Mouse (Mus musculus): ENCODE data around the gene Cnih4. TPM values are rescaled to one million over a fixed set of nuclear protein-coding genes. Genes with fewer than 3 reads are reported as not detected.
A peak's percentile ranks its signal among the peaks of the same experiment; 100 is the strongest.

Cnih4 gene
- polyA plus RNA-seq (2014; fragmentation: Nextera tagmentation; extraction: Ambion mirVana), result 89.9 and 96.5 TPM in 2 replicates

GRCm38 (mm10) chr1:181143950-181144836 lies at the start of gene Cnih4, which contains the start of gene Nvl:
Gene Cnih4, plus strand, starts transcription at chr1:181144693.
Gene Nvl, minus strand, starts transcription at chr1:181144204.
- under 1% methylated on average over 52 of the region's 52 CpGs for WGBS
- Histone ChIP-seq H3K27me3 (ENCODE audit: control insufficient read depth, insufficient read depth, low read length) (no peaks in the 10 kb centered on the region), H3K4me3 (ENCODE audit: low read depth, low read length) (peak within 1 kb of the TSS; percentile 78), H3K4me2 (ENCODE audit: low read depth, low read length, severe bottlenecking) (peak within 1 kb of the TSS; percentile 70), H3K36me3 (ENCODE audit: control insufficient read depth, insufficient read depth, low read length) (no peaks in the 10 kb centered on the region), H3K9me3 (ENCODE audit: control insufficient read depth, low read length) (no peaks in the 10 kb centered on the region), H3K27ac (ENCODE audit: low read depth, low read length) (peak within 1 kb of the TSS; percentile 85), H3K9ac (ENCODE audit: low read length) (peak within 1 kb of the TSS; percentile 73), H3K4me1 (replicated peaks; ENCODE audit: control insufficient read depth, insufficient read depth, low read length) (no peaks in the 10 kb centered on the region; the same call in 1 of the 2 replicates)
- peak; percentile 99 for ATAC-seq (replicated peaks; ENCODE audit: low FRiP score)
- DNase-seq (ENCODE audit: low spot score), result peak; percentile 96

GRCm38 (mm10) chr1:181117112-181117511 lies 27.4 kb upstream of the Cnih4 start:
- Histone ChIP-seq H3K27me3 (ENCODE audit: control insufficient read depth, insufficient read depth, low read length) (no peaks in the 10 kb centered on the region), H3K4me3 (ENCODE audit: low read depth, low read length) (no peak overlapping the region), H3K4me1 (replicated peaks; ENCODE audit: control insufficient read depth, insufficient read depth, low read length) (no peaks in the 10 kb centered on the region), H3K9ac (ENCODE audit: low read length) (no peak overlapping the region), H3K27ac (ENCODE audit: low read depth, low read length) (no peak overlapping the region), H3K36me3 (ENCODE audit: control insufficient read depth, insufficient read depth, low read length) (no peaks in the 10 kb centered on the region; the same call in 1 of the 2 replicates), H3K4me2 (ENCODE audit: low read depth, low read length, severe bottlenecking) (no peak overlapping the region), H3K9me3 (ENCODE audit: control insufficient read depth, low read length) (no peaks in the 10 kb centered on the region)
- DNase-seq (ENCODE audit: low spot score), result no peak
- ATAC-seq (replicated peaks; ENCODE audit: low FRiP score), result no peak
- WGBS, result 93% methylated on average over 4 of the region's 4 CpGs

GRCm38 (mm10) chr1:181124145-181124544 lies 20.3 kb upstream of the Cnih4 start:
- peaks cover 7% of the 10 kb centered on the region; the same call in 1 of the 2 replicates for H3K36me3 ChIP-seq (ENCODE audit: control insufficient read depth, insufficient read depth, low read length)
- no peak overlapping the region for H3K27ac ChIP-seq (ENCODE audit: low read depth, low read length)
- no peak overlapping the region for H3K4me3 ChIP-seq (ENCODE audit: low read depth, low read length)
- H3K27me3 ChIP-seq (ENCODE audit: control insufficient read depth, insufficient read depth, low read length), result no peaks in the 10 kb centered on the region
- 100% methylated on average over 2 of the region's 2 CpGs for WGBS
- H3K4me2 ChIP-seq (ENCODE audit: low read depth, low read length, severe bottlenecking), result no peak overlapping the region
- no peak overlapping the region for H3K9ac ChIP-seq (ENCODE audit: low read length)
- H3K9me3 ChIP-seq (ENCODE audit: control insufficient read depth, low read length), result no peaks in the 10 kb centered on the region
- DNase-seq (ENCODE audit: low spot score) (no peak), ATAC-seq (replicated peaks; ENCODE audit: low FRiP score) (no peak)
- no peaks in the 10 kb centered on the region for H3K4me1 ChIP-seq (replicated peaks; ENCODE audit: control insufficient read depth, insufficient read depth, low read length)

- no peaks in the 10 kb centered on the region for H3K9me3 ChIP-seq (ENCODE audit: control insufficient read depth, low read length)
- no peaks in the 10 kb centered on the region for H3K4me1 ChIP-seq (replicated peaks; ENCODE audit: control insufficient read depth, insufficient read depth, low read length)
- no peaks in the 10 kb centered on the region for H3K27me3 ChIP-seq (ENCODE audit: control insufficient read depth, insufficient read depth, low read length)
- no peak for DNase-seq (ENCODE audit: low spot score)
- H3K4me3 ChIP-seq (ENCODE audit: low read depth, low read length), result no peak overlapping the region
- 97% methylated on average over 3 of the region's 3 CpGs for WGBS
- H3K4me2 ChIP-seq (ENCODE audit: low read depth, low read length, severe bottlenecking), result no peak overlapping the region
- H3K36me3 ChIP-seq (ENCODE audit: control insufficient read depth, insufficient read depth, low read length), result peaks cover 11% of the 10 kb centered on the region; the same call in 1 of the 2 replicates
- no peak overlapping the region for H3K9ac ChIP-seq (ENCODE audit: low read length)
- no peak overlapping the region for H3K27ac ChIP-seq (ENCODE audit: low read depth, low read length)
- no peak for ATAC-seq (replicated peaks; ENCODE audit: low FRiP score)
These were observed 18.6 kb upstream of the Cnih4 start for GRCm38 (mm10) chr1:181125916-181126315.

- no peaks in the 10 kb centered on the region for H3K4me1 ChIP-seq (replicated peaks; ENCODE audit: control insufficient read depth, insufficient read depth, low read length)
- DNase-seq (ENCODE audit: low spot score), result no peak
- no peaks in the 10 kb centered on the region for H3K9me3 ChIP-seq (ENCODE audit: control insufficient read depth, low read length)
- H3K4me3 ChIP-seq (ENCODE audit: low read depth, low read length), result no peak overlapping the region
- WGBS, result 94% methylated on average over 9 of the region's 9 CpGs
- H3K36me3 ChIP-seq (ENCODE audit: control insufficient read depth, insufficient read depth, low read length), result peaks cover 11% of the 10 kb centered on the region; the same call in 1 of the 2 replicates
- H3K27me3 ChIP-seq (ENCODE audit: control insufficient read depth, insufficient read depth, low read length), result no peaks in the 10 kb centered on the region
- no peak for ATAC-seq (replicated peaks; ENCODE audit: low FRiP score)
- H3K27ac ChIP-seq (ENCODE audit: low read depth, low read length), result no peak overlapping the region
- no peak overlapping the region for H3K4me2 ChIP-seq (ENCODE audit: low read depth, low read length, severe bottlenecking)
- no peak overlapping the region for H3K9ac ChIP-seq (ENCODE audit: low read length)
These were observed 17.7 kb upstream of the Cnih4 start for GRCm38 (mm10) chr1:181126766-181127165.

- no peaks in the 10 kb centered on the region for H3K9me3 ChIP-seq (ENCODE audit: control insufficient read depth, low read length)
- H3K4me1 ChIP-seq (replicated peaks; ENCODE audit: control insufficient read depth, insufficient read depth, low read length), result no peaks in the 10 kb centered on the region
- no peaks in the 10 kb centered on the region for H3K27me3 ChIP-seq (ENCODE audit: control insufficient read depth, insufficient read depth, low read length)
- ATAC-seq (replicated peaks; ENCODE audit: low FRiP score), result no peak
- WGBS, result 91% methylated on average over 6 of the region's 6 CpGs
- H3K36me3 ChIP-seq (ENCODE audit: control insufficient read depth, insufficient read depth, low read length), result peaks cover 14% of the 10 kb centered on the region
- H3K4me3 ChIP-seq (ENCODE audit: low read depth, low read length), result no peak overlapping the region
- H3K27ac ChIP-seq (ENCODE audit: low read depth, low read length), result no peak overlapping the region
- no peak overlapping the region for H3K9ac ChIP-seq (ENCODE audit: low read length)
- no peak for DNase-seq (ENCODE audit: low spot score)
- no peak overlapping the region for H3K4me2 ChIP-seq (ENCODE audit: low read depth, low read length, severe bottlenecking)
These were observed 12.6 kb upstream of the Cnih4 start for GRCm38 (mm10) chr1:181131915-181132314.

- WGBS, result 89% methylated on average over 7 of the region's 7 CpGs
- Histone ChIP-seq H3K9ac (ENCODE audit: low read length) (no peak overlapping the region), H3K27me3 (ENCODE audit: control insufficient read depth, insufficient read depth, low read length) (no peaks in the 10 kb centered on the region), H3K4me2 (ENCODE audit: low read depth, low read length, severe bottlenecking) (no peak overlapping the region), H3K4me1 (replicated peaks; ENCODE audit: control insufficient read depth, insufficient read depth, low read length) (no peaks in the 10 kb centered on the region), H3K27ac (ENCODE audit: low read depth, low read length) (no peak overlapping the region), H3K4me3 (ENCODE audit: low read depth, low read length) (no peak overlapping the region), H3K9me3 (ENCODE audit: control insufficient read depth, low read length) (no peaks in the 10 kb centered on the region), H3K36me3 (ENCODE audit: control insufficient read depth, insufficient read depth, low read length) (peaks cover 10% of the 10 kb centered on the region)
- no peak for DNase-seq (ENCODE audit: low spot score)
- no peak for ATAC-seq (replicated peaks; ENCODE audit: low FRiP score)
These were observed 5.8 kb upstream of the Cnih4 start for GRCm38 (mm10) chr1:181138730-181139129.

- Histone ChIP-seq H3K4me2 (ENCODE audit: low read depth, low read length, severe bottlenecking) (peak overlapping the region; percentile 67), H3K9ac (ENCODE audit: low read length) (peak overlapping the region; percentile 73), H3K27ac (ENCODE audit: low read depth, low read length) (peak overlapping the region; percentile 85; the same call in 1 of the 2 replicates), H3K36me3 (ENCODE audit: control insufficient read depth, insufficient read depth, low read length) (no peaks in the 10 kb centered on the region), H3K27me3 (ENCODE audit: control insufficient read depth, insufficient read depth, low read length) (no peaks in the 10 kb centered on the region), H3K4me3 (ENCODE audit: low read depth, low read length) (peak overlapping the region; percentile 78), H3K9me3 (ENCODE audit: control insufficient read depth, low read length) (no peaks in the 10 kb centered on the region), H3K4me1 (replicated peaks; ENCODE audit: control insufficient read depth, insufficient read depth, low read length) (no peaks in the 10 kb centered on the region; the same call in 1 of the 2 replicates)
- WGBS, result 1% methylated on average over 12 of the region's 12 CpGs
- DNase-seq (ENCODE audit: low spot score) (no peak), ATAC-seq (replicated peaks; ENCODE audit: low FRiP score) (peak; percentile 47)
These were observed 914 bp upstream of the Cnih4 start for GRCm38 (mm10) chr1:181143609-181143949.
